In genomic region chr6:37365179-37365578, GRCm38 (mm10) we compare ENCODE assay signal across 18 mouse cellular contexts.
DNase-seq lines count a peak whose midpoint lies in the region; ATAC-seq lines count a peak whose summit lies in the region.
"Had no signal": no experiment of that assay in that cellular context is flagged by ENCODE, and none has a peak within 500 bp of the region (broad histone marks: within the 10 kb centered on the region; RNA-seq: fewer than 3 reads in every experiment).

No protein-coding gene starts in this region.

- H3K9me3 ChIP-seq in forebrain, embryonic 16.5 days (ENCODE audit: control insufficient read depth, low read length), result no peaks in the 10 kb centered on the region
- no peaks in the 10 kb centered on the region for H3K9me3 ChIP-seq in forebrain, embryonic 15.5 days
- no peaks in the 10 kb centered on the region for H3K9me3 ChIP-seq in hindbrain, embryonic 10.5 days
- no peaks in the 10 kb centered on the region for H3K9me3 ChIP-seq in hindbrain, embryonic 13.5 days
- H3K9me3 ChIP-seq in limb, embryonic 13.5 days, result no peaks in the 10 kb centered on the region
- H3K9me3 ChIP-seq: kidney, embryonic 15.5 days; midbrain, embryonic 12.5 days had no signal

- WGBS in forebrain, embryonic 16.5 days, result 51% methylated on average over 11 of the region's 11 CpGs
- WGBS in forebrain, embryonic 15.5 days, result 51% methylated on average over 11 of the region's 11 CpGs
- 63% methylated on average over 11 of the region's 11 CpGs for WGBS in hindbrain, embryonic 10.5 days
- WGBS in hindbrain, embryonic 13.5 days, result 83% methylated on average over 11 of the region's 11 CpGs
- WGBS in limb, embryonic 13.5 days, result 46% methylated on average over 11 of the region's 11 CpGs

- ATAC-seq in forebrain, embryonic 16.5 days, result no peak
- no peak for ATAC-seq in forebrain, embryonic 15.5 days (replicated peaks)
- ATAC-seq in hindbrain, embryonic 13.5 days (ENCODE audit: low FRiP score), result no peak
- ATAC-seq in limb, embryonic 13.5 days (ENCODE audit: low FRiP score, low read depth), result no peak
- ATAC-seq: Patski had no signal

- H3K4me2 ChIP-seq in forebrain, embryonic 16.5 days (ENCODE audit: low read length), result no peak overlapping the region
- no peak overlapping the region for H3K4me2 ChIP-seq in forebrain, embryonic 15.5 days (replicated peaks)
- H3K4me2 ChIP-seq in hindbrain, embryonic 13.5 days, result no peak overlapping the region
- H3K4me2 ChIP-seq in limb, embryonic 13.5 days (replicated peaks), result no peak overlapping the region
- H3K4me2 ChIP-seq: kidney, embryonic 15.5 days; midbrain, embryonic 12.5 days had no signal

- 0 out of 2 replicates have a peak overlapping the region, but pooled peaks have one; percentile 22 for H3K9ac ChIP-seq in forebrain, embryonic 16.5 days (replicated peaks; ENCODE audit: low read depth, low read length)
- H3K9ac ChIP-seq in forebrain, embryonic 15.5 days (replicated peaks), result no peak overlapping the region
- no peak overlapping the region for H3K9ac ChIP-seq in hindbrain, embryonic 13.5 days
- H3K9ac ChIP-seq in limb, embryonic 13.5 days, result no peak overlapping the region
- H3K9ac ChIP-seq: kidney, embryonic 15.5 days; midbrain, embryonic 12.5 days had no signal

- intact Hi-C loops in left cerebral cortex, postnatal 4 days (cut with DNase I), result no loop called here

- no peaks in the 10 kb centered on the region for H3K36me3 ChIP-seq in forebrain, embryonic 16.5 days (ENCODE audit: control insufficient read depth, insufficient read depth)
- peaks cover 2% of the 10 kb centered on the region; the same call in 1 of the 2 replicates for H3K36me3 ChIP-seq in forebrain, embryonic 15.5 days
- no peaks in the 10 kb centered on the region; the same call in 1 of the 2 replicates for H3K36me3 ChIP-seq in hindbrain, embryonic 10.5 days
- no peaks in the 10 kb centered on the region for H3K36me3 ChIP-seq in hindbrain, embryonic 13.5 days
- peaks cover 50% of the 10 kb centered on the region for H3K36me3 ChIP-seq in limb, embryonic 13.5 days
- H3K36me3 ChIP-seq: midbrain, embryonic 12.5 days had no signal

- peaks cover 4% of the 10 kb centered on the region; the same call in 1 of the 2 replicates for H3K4me1 ChIP-seq in forebrain, embryonic 16.5 days (replicated peaks; ENCODE audit: control insufficient read depth, insufficient read depth, low read length)
- H3K4me1 ChIP-seq in forebrain, embryonic 15.5 days, result peaks cover 11% of the 10 kb centered on the region
- peaks cover 24% of the 10 kb centered on the region for H3K4me1 ChIP-seq in hindbrain, embryonic 10.5 days (replicated peaks)
- H3K4me1 ChIP-seq in hindbrain, embryonic 13.5 days (replicated peaks), result peaks cover 6% of the 10 kb centered on the region; the same call in 1 of the 2 replicates
- peaks cover 41% of the 10 kb centered on the region for H3K4me1 ChIP-seq in limb, embryonic 13.5 days

- H3K27ac ChIP-seq in forebrain, embryonic 16.5 days (ENCODE audit: low read length), result no peak overlapping the region
- H3K27ac ChIP-seq in forebrain, embryonic 15.5 days (replicated peaks), result no peak overlapping the region
- H3K27ac ChIP-seq in hindbrain, embryonic 10.5 days, result peak overlapping the region; percentile 69; the same call in 1 of the 2 replicates
- no peak overlapping the region for H3K27ac ChIP-seq in hindbrain, embryonic 13.5 days
- H3K27ac ChIP-seq in limb, embryonic 13.5 days, result peak overlapping the region; percentile 55; the same call in 1 of the 2 replicates
- H3K27ac ChIP-seq: kidney, embryonic 15.5 days; layer of hippocampus, adult 2 months; left cerebral cortex, adult 2 months; midbrain, embryonic 12.5 days had no signal

- H3K27me3 ChIP-seq in forebrain, embryonic 16.5 days (replicated peaks; ENCODE audit: control insufficient read depth, insufficient read depth, low read length), result no peaks in the 10 kb centered on the region
- no peaks in the 10 kb centered on the region for H3K27me3 ChIP-seq in forebrain, embryonic 15.5 days
- no peaks in the 10 kb centered on the region for H3K27me3 ChIP-seq in hindbrain, embryonic 10.5 days (ENCODE audit: insufficient read depth, poor library complexity, severe bottlenecking)
- no peaks in the 10 kb centered on the region for H3K27me3 ChIP-seq in hindbrain, embryonic 13.5 days
- H3K27me3 ChIP-seq in limb, embryonic 13.5 days, result no peaks in the 10 kb centered on the region
- H3K27me3 ChIP-seq: kidney, embryonic 15.5 days; Patski had no signal

- no peak for DNase-seq in hindbrain, embryonic 10.5 days (ENCODE audit: low spot score)
- DNase-seq in ZHBTc4 (ENCODE audit: low read depth, low spot score), result peak; percentile 21
- DNase-seq in cerebellum, adult 11 months, result no peak
- no peak for DNase-seq in left cerebral cortex, postnatal 4 days
- DNase-seq: cerebellum, postnatal 25 days; gastrocnemius, postnatal 14 days; heart, postnatal 36 days; right cerebral cortex, adult 18-20 months; thymus, postnatal 4 days had no signal

- no peak overlapping the region for H3K4me3 ChIP-seq in forebrain, embryonic 16.5 days (replicated peaks; ENCODE audit: low read length)
- H3K4me3 ChIP-seq in forebrain, embryonic 15.5 days, result no peak overlapping the region
- no peak overlapping the region for H3K4me3 ChIP-seq in hindbrain, embryonic 10.5 days
- H3K4me3 ChIP-seq in hindbrain, embryonic 13.5 days, result no peak overlapping the region
- H3K4me3 ChIP-seq in limb, embryonic 13.5 days, result no peak overlapping the region
- H3K4me3 ChIP-seq: kidney, embryonic 15.5 days; layer of hippocampus, adult 2 months; left cerebral cortex, adult 2 months; midbrain, embryonic 12.5 days had no signal

Comparison
In these comparisons a context has a peak if more than half of its experiments do, and no peak if none do; other contexts are left out.
1. H3K27ac ChIP-seq: peak in hindbrain, embryonic 10.5 days (single experiment) and limb, embryonic 13.5 days (single experiment); none in forebrain, embryonic 16.5 days (single experiment), forebrain, embryonic 15.5 days (single experiment) and hindbrain, embryonic 13.5 days (single experiment).